8 mouse cellular contexts compared by ENCODE assay signal in the genomic region with DNA sequence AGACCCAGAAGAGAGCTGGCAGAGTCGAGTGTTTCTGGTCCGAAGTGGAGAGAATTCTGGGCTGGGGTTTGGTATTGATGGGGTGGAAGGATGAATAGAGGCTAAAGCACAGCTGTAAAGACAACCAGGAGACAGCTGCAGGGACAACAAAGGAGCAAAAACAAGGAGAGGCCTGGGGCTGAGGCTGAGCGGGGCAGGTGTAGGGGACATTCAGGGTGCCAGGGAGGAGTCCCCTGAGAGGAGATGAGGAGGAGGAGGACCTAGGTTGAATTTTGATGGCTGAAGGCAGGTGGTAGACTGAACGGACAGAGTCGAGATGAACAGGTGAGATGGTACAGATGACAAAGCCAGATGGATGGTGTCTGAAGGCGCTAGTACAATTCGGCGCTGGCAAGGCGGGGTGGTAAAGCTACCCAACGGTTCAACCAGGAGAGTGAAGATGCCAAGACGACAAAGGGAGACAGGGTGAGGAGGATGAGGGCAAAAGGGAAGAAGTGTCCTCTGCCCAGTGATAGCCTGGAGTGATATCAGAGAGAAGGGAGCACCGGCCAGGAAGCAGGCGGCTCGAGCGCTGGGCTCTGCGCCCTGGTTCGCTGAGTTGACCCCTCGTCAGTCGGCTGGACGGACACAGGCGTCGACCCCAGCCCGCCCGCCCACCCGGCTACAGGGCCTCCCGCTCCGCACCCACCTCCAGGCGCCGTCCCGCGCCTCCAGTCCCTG. TPM values are rescaled to one million over a fixed set of nuclear protein-coding genes. Genes with fewer than 3 reads are reported as not detected.
DNase-seq lines count a peak whose midpoint lies in the region; ATAC-seq lines count a peak whose summit lies in the region.

No protein-coding gene starts in this region.

- H3K9ac ChIP-seq in liver, embryonic 12.5 days = peak overlapping the region; percentile 91

- peaks cover 29% of the 10 kb centered on the region for H3K4me1 ChIP-seq in liver, embryonic 12.5 days

- H3K4me2 ChIP-seq in liver, embryonic 12.5 days = peak overlapping the region; percentile 96

- peak overlapping the region; percentile 70 for H3K4me3 ChIP-seq in liver, embryonic 12.5 days

- H3K36me3 ChIP-seq in liver, embryonic 12.5 days = peaks cover 51% of the 10 kb centered on the region

- no peak; the same call in 1 of the 2 replicates for ATAC-seq in cerebellum, adult (ENCODE audit: insufficient number of reproducible peaks, low FRiP score, low TSS enrichment)
- peak; percentile 38 for ATAC-seq in liver, embryonic 12.5 days
- no peak for ATAC-seq in inflammation-experienced regulatory T-cells, adult 6 months

- 13% methylated on average over 29 of the region's 31 CpGs for WGBS in liver, embryonic 12.5 days (ENCODE audit: insufficient replicate concordance)

- no peaks in the 10 kb centered on the region for H3K9me3 ChIP-seq in liver, embryonic 12.5 days (replicated peaks)

- peak; percentile 15 to 35 for DNase-seq in cerebellum, postnatal 36 days
- peak; percentile 30 for DNase-seq in thymus, postnatal 14 days
- DNase-seq in thymus, postnatal 25 days = no peak
- no peak for DNase-seq in right cerebral cortex, postnatal 4 days
- no peak for DNase-seq in adrenal gland, postnatal 10 days

- no peaks in the 10 kb centered on the region for H3K27me3 ChIP-seq in liver, embryonic 12.5 days (replicated peaks)

- H3K27ac ChIP-seq in liver, embryonic 12.5 days = peak overlapping the region; percentile 86

RNA-seq across cellular contexts. Expression of a gene that starts 0.5 kb away (rescaled TPM):
- 3.2 and 3.5 TPM in 2 replicates for polyA plus RNA-seq in liver, embryonic 12.5 days (2016; fragmentation: Nextera tagmentation; extraction: Ambion mirVana)
- 1 to 10 TPM; 1.6 to 1.9 TPM for total RNA-seq in adrenal gland, postnatal 10 days (2021)
- polyA plus RNA-seq in inflammation-experienced regulatory T-cells, adult 6 months (2017; shearing (Covaris generic)) = 1 to 10 TPM in 1 of 3 experiments, under 1 TPM in 2; 0.36 to 1.1 (median 0.66) TPM

RNA-seq across cellular contexts. Expression of a gene that starts 15.8 kb away (rescaled TPM):
- polyA plus RNA-seq in liver, embryonic 12.5 days (2016; fragmentation: Nextera tagmentation; extraction: Ambion mirVana) = 7.5 and 7.7 TPM in 2 replicates
- total RNA-seq in adrenal gland, postnatal 10 days (2021) = 10 to 100 TPM; 13.4 to 14.2 TPM
- polyA plus RNA-seq in inflammation-experienced regulatory T-cells, adult 6 months (2017; shearing (Covaris generic)) = 10 to 100 TPM; 48.8 to 54.8 (median 54.1) TPM

RNA-seq across cellular contexts. Expression of a gene that starts 18.4 kb away (rescaled TPM):
- 22.1 and 24.2 TPM in 2 replicates for polyA plus RNA-seq in liver, embryonic 12.5 days (2016; fragmentation: Nextera tagmentation; extraction: Ambion mirVana)
- total RNA-seq in adrenal gland, postnatal 10 days (2021) = 10 to 100 TPM; 29.0 to 34.8 TPM
- polyA plus RNA-seq in inflammation-experienced regulatory T-cells, adult 6 months (2017; shearing (Covaris generic)) = 10 to 100 TPM; 57.3 to 71.3 (median 60.1) TPM

RNA-seq across cellular contexts. Expression of a gene that starts 19.4 kb away (rescaled TPM):
- 73.2 and 74.9 TPM in 2 replicates for polyA plus RNA-seq in liver, embryonic 12.5 days (2016; fragmentation: Nextera tagmentation; extraction: Ambion mirVana)
- total RNA-seq in adrenal gland, postnatal 10 days (2021) = 100 to 1,000 TPM; 105 to 119 TPM
- 100 to 1,000 TPM; 157 to 198 (median 189) TPM for polyA plus RNA-seq in inflammation-experienced regulatory T-cells, adult 6 months (2017; shearing (Covaris generic))

RNA-seq across cellular contexts. Expression of a gene that starts 31.2 kb away (rescaled TPM):
- 3.4 and 3.6 TPM in 2 replicates for polyA plus RNA-seq in liver, embryonic 12.5 days (2016; fragmentation: Nextera tagmentation; extraction: Ambion mirVana)
- total RNA-seq in adrenal gland, postnatal 10 days (2021) = 10 to 100 TPM; 10.8 to 11.2 TPM
- under 1 TPM in 2 of 3 experiments, not detected in 1; 0.32 to 0.52 TPM for polyA plus RNA-seq in inflammation-experienced regulatory T-cells, adult 6 months (2017; shearing (Covaris generic))

Comparison
In these comparisons a context has a peak if more than half of its experiments do, and no peak if none do; other contexts are left out.
1. DNase-seq: peak in cerebellum, postnatal 36 days (2 of 2) and thymus, postnatal 14 days (single experiment); none in thymus, postnatal 25 days (single experiment), right cerebral cortex, postnatal 4 days (single experiment) and adrenal gland, postnatal 10 days (single experiment).